Mouse (Mus musculus) limb, embryonic 13.5 days (tissue): ENCODE measurements around the gene Fam166a. TPM values are rescaled to one million over a fixed set of nuclear protein-coding genes. Genes with fewer than 3 reads are reported as not detected.
A peak's percentile ranks its signal among the peaks of the same experiment; 100 is the strongest.
"Not testable (repeated sequence)": the region's sequence is repeated elsewhere in the genome, so short reads cannot be mapped to it uniquely, and the experiment has no call there.

Experiments
- ATAC-seq: fragments of 200-750 bp; cut with Nextera tagmentation; 2 replicates; pipeline ENCODE4 v1.8.0; 2017; ENCODE audit warnings: low read depth, moderate number of reproducible peaks, moderate TSS enrichment; ENCODE audit not compliant: low FRiP score
- H3K27ac ChIP-seq: fragments of 300-500 bp; sonication (generic); 2 replicates; pipeline ENCODE4 v1.5.1; 2015; ENCODE audit warnings: inconsistent platforms, mild to moderate bottlenecking, moderate library complexity
- H3K27me3 ChIP-seq: fragments of 300-500 bp; sonication (generic); 2 replicates; pipeline ENCODE4 v1.6.1; 2015; ENCODE audit warnings: mild to moderate bottlenecking, inconsistent platforms
- H3K36me3 ChIP-seq: fragments of 300-500 bp; sonication (generic); 2 replicates; pipeline ENCODE4 v1.6.1; 2015; ENCODE audit warnings: inconsistent platforms, mild to moderate bottlenecking, moderate library complexity
- H3K4me1 ChIP-seq: fragments of 300-500 bp; sonication (generic); 2 replicates; pipeline ENCODE4 v1.6.1; 2015; ENCODE audit warnings: inconsistent platforms
- H3K4me2 ChIP-seq: fragments of 300-500 bp; sonication (generic); replicated peaks from 2 replicates; pipeline ENCODE4 v1.6.1; 2015; ENCODE audit warnings: inconsistent platforms, mild to moderate bottlenecking, moderate library complexity
- H3K4me3 ChIP-seq: fragments of 300-500 bp; sonication (generic); 2 replicates; pipeline ENCODE4 v1.5.1; 2015; ENCODE audit warnings: moderate library complexity, mild to moderate bottlenecking, inconsistent platforms
- H3K9ac ChIP-seq: fragments of 300-500 bp; sonication (generic); 2 replicates; pipeline ENCODE4 v1.6.1; 2015; ENCODE audit warnings: mild to moderate bottlenecking, inconsistent platforms
- H3K9me3 ChIP-seq: fragments of 300-500 bp; sonication (generic); 2 replicates; pipeline ENCODE4 v1.6.1; 2016; ENCODE audit warnings: inconsistent platforms
- WGBS: fragments of 180-500 bp; shearing (Covaris S2); methylation state at CpG from one replicate; pipeline ENCODE4 v1.1.7; 2015; 5-methylcytosine and 5-hydroxymethylcytosine counted together
- polyA plus RNA-seq: library from polyadenylated mRNA; unstranded; fragments of >200 nt; fragmentation: Nextera tagmentation; extraction: Ambion mirVana; gene quantifications from 2 replicates; pipeline ENCODE4 v1.2.1, GENCODE M21; 2015

Fam166a gene
- polyA plus RNA-seq, 1 experiment from 2014 or later: not detected

- 83% methylated on average over 5 of the region's 5 CpGs for WGBS
- not testable (repeated sequence) for H3K4me2 ChIP-seq, H3K9ac ChIP-seq, H3K9me3 ChIP-seq, ATAC-seq, H3K4me3 ChIP-seq, H3K27ac ChIP-seq, H3K27me3 ChIP-seq
- Histone ChIP-seq H3K36me3 (peaks cover 13% of the 10 kb centered on the region; the same call in 1 of the 2 replicates), H3K4me1 (peaks cover 18% of the 10 kb centered on the region)
Measured at GRCm38 (mm10) chr2:25257250-25257649, 38.7 kb downstream of the Fam166a start.

DNA sequence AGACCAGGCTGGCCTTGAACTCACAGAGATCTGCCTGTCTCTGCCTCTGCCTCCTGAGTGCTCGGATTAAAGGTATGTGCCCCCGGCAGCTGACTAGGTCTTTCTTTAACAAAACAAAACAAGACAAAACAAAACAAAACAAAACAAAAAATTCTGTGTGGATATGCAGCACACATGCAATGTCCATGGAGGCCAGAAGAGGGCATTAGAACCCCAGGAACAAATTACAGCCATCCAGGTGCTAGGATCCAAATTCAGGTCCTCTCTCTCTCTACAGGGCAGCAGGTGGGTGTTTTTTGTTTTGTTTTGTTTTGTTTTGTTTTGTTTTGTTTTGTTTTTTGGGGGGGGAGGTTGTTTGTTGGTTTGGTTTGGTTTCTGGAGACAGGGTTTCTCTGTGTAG lies 40.3 kb downstream of the Fam166a start:
- Histone ChIP-seq H3K9me3 (no peaks in the 10 kb centered on the region), H3K4me2 (no peak overlapping the region), H3K27ac (no peak overlapping the region), H3K27me3 (peaks cover 9% of the 10 kb centered on the region), H3K4me3 (no peak overlapping the region), H3K36me3 (0 out of 2 replicates have a peak, but pooled peaks cover 6% of the 10 kb centered on the region), H3K9ac (no peak overlapping the region), H3K4me1 (peaks cover 28% of the 10 kb centered on the region)
- no peak for ATAC-seq
- WGBS: 71% methylated on average over 2 of the region's 2 CpGs

DNA sequence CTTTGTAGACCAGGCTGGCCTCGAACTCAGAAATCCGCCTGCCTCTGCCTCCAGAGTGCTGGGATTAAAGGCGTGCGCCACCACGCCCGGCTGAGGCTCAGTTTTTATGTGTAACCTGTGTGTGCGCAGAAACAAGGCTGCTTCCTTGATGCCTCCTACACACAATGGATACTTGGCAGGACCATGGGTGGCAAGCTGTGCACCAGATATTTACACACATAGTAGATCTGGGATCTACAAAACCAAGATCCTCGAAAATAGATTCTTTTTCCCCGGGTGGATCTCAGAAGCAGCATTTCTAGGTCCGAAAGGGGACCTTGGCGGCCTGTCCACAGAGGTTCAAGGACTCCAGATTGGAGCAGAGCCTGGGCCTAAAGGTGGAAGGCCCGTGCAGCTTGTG lies 43.3 kb downstream of the Fam166a start:
- Histone ChIP-seq H3K4me2 (peak overlapping the region; percentile 99), H3K27me3 (peaks cover 22% of the 10 kb centered on the region), H3K9me3 (no peaks in the 10 kb centered on the region), H3K9ac (peak overlapping the region; percentile 45; the same call in 1 of the 2 replicates), H3K4me1 (peaks cover 39% of the 10 kb centered on the region), H3K27ac (no peak overlapping the region), H3K36me3 (0 out of 2 replicates have a peak, but pooled peaks cover 6% of the 10 kb centered on the region), H3K4me3 (peak overlapping the region; percentile 68)
- 50% methylated on average over 12 of the region's 12 CpGs for WGBS
- no peak for ATAC-seq

- ATAC-seq: peak; percentile 99
- 0 out of 2 replicates have a peak, but pooled peaks cover 6% of the 10 kb centered on the region for H3K36me3 ChIP-seq
- H3K27me3 ChIP-seq: peaks cover 22% of the 10 kb centered on the region
- H3K4me2 ChIP-seq: peak within 1 kb of the TSS; percentile 99
- H3K4me3 ChIP-seq: peak within 1 kb of the TSS; percentile 68
- H3K9ac ChIP-seq: peak within 1 kb of the TSS; percentile 79
- peaks cover 39% of the 10 kb centered on the region for H3K4me1 ChIP-seq
- WGBS: under 1% methylated on average over 38 of the region's 39 CpGs
- no peak within 1 kb of the TSS for H3K27ac ChIP-seq
- H3K9me3 ChIP-seq: no peaks in the 10 kb centered on the region
Measured at GRCm38 (mm10) chr2:25262291-25262767, 43.8 kb downstream of the Fam166a start, which contains the start of gene Tprn. Gene Tprn (plus strand): TSS chr2:25262618.

DNA sequence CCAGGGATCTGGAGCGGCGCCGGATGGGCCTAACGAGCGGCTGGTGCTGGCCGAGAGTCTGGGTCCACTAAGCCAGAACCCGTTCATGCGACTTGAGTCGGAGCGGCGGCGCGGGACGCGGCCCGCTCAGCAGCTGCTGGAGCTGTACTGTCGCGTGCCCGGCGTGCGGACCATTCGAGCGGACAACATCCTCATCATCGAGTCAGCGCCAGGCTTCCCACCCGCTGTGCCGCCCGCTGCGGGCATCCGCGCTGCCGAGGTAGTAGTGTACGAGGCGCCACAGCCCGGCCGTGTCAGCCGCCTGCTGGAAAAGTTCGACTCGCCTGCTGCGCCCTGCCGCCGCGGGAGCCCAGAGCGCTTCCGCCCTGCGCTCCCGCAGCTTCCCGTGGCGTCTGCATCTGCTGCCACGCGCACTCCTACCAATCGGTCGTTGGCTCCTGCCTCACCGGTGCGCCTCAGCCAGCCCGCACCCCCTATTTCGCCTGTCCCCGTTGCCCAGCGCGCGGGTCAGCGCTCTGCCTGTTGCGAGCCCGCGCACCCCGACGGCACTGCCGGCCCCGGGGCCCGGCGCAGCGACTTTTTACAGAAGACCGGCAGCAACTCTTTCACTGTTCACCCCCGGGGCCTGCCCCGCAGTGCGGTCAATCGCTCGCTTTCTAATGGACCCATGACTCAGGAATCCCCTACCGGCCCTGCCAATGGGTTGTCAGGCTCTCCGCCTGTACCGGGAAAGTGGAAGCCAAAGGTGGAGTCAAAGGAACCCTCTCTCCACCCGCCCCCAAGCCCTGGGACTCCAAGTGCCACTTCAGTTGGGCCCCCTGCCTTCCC lies 44.5 kb downstream of the Fam166a start:
- Histone ChIP-seq H3K4me2 (peak overlapping the region; percentile 99), H3K9ac (peak overlapping the region; percentile 79), H3K4me1 (peaks cover 39% of the 10 kb centered on the region), H3K36me3 (0 out of 2 replicates have a peak, but pooled peaks cover 6% of the 10 kb centered on the region), H3K27ac (no peak overlapping the region), H3K27me3 (peaks cover 22% of the 10 kb centered on the region), H3K9me3 (no peaks in the 10 kb centered on the region), H3K4me3 (peak overlapping the region; percentile 68)
- ATAC-seq: no peak
- under 1% methylated on average over 82 of the region's 82 CpGs for WGBS

DNA sequence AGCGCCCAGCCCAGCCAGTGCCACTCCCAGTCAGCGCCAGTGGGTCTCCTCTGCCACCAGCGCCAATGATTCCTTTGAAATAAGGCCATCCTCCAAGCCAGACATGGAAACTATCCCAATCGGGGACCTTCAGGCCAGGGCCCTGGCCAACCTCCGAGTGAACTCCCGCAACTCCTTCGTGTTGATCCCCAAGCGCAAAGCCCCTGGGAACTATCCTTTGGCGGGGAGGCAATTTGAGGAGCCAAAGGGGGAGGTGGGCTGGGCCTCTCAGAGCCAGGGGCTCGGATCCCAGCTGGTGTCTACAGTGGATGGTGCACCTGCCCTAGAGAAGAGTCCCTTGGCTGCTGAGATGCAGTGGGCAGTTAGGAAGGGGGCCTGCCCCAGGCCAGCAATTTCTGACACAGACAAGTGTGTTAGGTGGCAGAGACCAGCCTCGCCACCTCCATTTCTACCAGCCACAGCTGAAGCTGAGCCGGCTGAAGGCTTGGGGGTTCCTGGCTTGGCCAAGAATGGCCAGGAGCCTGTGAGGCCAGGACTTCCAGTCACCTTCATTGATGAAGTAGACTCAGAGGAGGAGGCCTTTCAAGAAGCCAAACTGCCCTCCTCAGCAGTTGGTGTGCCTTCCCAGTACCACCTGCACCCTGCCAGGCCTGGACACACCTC lies 45.2 kb downstream of the Fam166a start:
- Histone ChIP-seq H3K36me3 (peaks cover 9% of the 10 kb centered on the region; the same call in 1 of the 2 replicates), H3K9ac (peak overlapping the region; percentile 79), H3K4me1 (peaks cover 39% of the 10 kb centered on the region), H3K27ac (no peak overlapping the region), H3K9me3 (no peaks in the 10 kb centered on the region), H3K4me2 (peak overlapping the region; percentile 99), H3K27me3 (peaks cover 22% of the 10 kb centered on the region), H3K4me3 (peak overlapping the region; percentile 68)
- 18% methylated on average over 12 of the region's 12 CpGs for WGBS
- ATAC-seq: no peak

DNA sequence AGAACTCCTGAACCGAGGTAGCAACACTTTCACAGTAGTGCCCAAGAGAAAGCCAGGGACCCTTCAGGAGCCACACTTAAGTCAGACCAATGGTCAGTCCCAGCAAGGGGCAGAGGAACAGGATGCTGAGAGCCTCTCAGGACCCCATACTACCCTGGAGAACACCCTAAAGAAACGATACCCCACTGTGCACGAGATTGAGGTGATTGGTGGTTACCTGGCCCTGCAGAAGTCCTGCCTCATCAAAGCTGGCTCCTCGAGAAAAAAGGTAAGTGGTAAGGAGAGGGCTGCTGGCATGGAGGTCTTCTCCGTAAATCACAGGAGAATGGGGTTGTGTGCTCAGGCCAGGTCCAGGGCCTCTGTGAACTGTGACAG lies 45.7 kb downstream of the Fam166a start:
- Histone ChIP-seq H3K36me3 (peaks cover 9% of the 10 kb centered on the region), H3K4me2 (peak overlapping the region; percentile 99), H3K9ac (peak overlapping the region; percentile 79; the same call in 1 of the 2 replicates), H3K4me1 (peaks cover 39% of the 10 kb centered on the region), H3K4me3 (peak overlapping the region; percentile 68), H3K9me3 (no peaks in the 10 kb centered on the region), H3K27me3 (peaks cover 22% of the 10 kb centered on the region), H3K27ac (no peak overlapping the region)
- 71% methylated on average over 5 of the region's 5 CpGs for WGBS
- ATAC-seq: no peak

DNA sequence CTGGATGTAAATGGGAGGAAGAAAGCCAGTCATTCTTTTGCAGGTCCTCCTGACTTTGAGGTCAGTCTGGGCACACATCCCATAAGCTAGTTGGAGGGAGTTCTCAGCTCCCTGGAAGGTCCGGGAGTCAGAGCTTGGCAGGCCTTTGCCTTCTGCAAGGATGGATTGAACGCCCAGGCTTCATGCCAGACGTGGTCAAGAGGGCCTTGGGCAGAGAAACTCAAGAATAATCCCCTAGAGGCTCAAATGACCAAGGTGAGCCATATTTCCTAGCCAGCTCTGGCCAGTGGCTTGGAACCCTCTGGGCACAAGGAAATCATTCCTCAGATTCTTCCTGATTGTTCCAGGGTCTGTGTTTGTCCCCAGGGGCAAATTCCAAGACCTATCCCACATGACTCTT lies 46.3 kb downstream of the Fam166a start:
- WGBS: 66% methylated on average over 3 of the region's 3 CpGs
- H3K27me3 ChIP-seq: peaks cover 22% of the 10 kb centered on the region
- H3K27ac ChIP-seq: no peak overlapping the region
- H3K9me3 ChIP-seq: no peaks in the 10 kb centered on the region
- peak overlapping the region; percentile 79 for H3K9ac ChIP-seq
- peaks cover 39% of the 10 kb centered on the region for H3K4me1 ChIP-seq
- H3K36me3 ChIP-seq: peaks cover 14% of the 10 kb centered on the region
- no peak for ATAC-seq
- H3K4me3 ChIP-seq: no peak overlapping the region
- peak overlapping the region; percentile 99; the same call in 1 of the 2 replicates for H3K4me2 ChIP-seq

DNA sequence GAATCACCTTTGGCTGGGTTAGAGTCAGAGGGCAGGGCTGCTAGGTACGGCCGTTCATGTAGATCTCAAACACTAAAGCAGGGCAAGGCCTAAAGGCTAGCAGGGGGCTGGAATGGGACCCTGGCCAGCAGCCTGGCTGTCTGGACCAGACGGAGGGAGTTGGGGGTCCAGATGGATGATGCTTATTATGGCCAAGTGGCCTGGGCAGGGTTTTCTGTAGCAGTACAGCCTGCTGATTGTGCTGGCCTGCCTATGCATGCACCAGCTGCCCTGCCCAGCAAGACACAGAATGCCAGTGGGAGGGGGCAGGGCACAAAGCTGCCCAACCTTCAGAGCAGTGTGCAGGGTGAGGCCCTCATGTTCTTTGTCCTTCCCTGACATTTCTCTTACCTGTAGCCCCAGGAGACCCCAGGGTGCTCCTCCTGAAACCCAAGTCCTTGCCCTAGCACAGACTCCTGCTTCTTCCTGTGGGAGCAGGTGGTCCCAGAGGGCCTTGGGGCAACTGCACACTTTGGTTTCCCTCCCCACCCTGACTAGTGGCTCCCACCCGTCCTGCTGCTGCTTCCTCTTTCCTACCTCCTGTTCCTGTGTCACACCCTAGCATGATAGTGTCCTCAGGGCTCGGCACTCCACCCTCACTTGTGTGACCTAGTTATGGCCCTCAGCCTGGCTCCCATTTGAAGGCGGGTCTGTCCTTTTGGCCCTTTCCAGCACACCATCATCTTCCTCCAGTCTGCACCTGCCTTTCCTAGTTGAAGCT lies 47.5 kb downstream of the Fam166a start:
- H3K9ac ChIP-seq: no peak overlapping the region
- H3K4me2 ChIP-seq: peak overlapping the region; percentile 99
- 64% methylated on average over 6 of the region's 6 CpGs for WGBS

DNA sequence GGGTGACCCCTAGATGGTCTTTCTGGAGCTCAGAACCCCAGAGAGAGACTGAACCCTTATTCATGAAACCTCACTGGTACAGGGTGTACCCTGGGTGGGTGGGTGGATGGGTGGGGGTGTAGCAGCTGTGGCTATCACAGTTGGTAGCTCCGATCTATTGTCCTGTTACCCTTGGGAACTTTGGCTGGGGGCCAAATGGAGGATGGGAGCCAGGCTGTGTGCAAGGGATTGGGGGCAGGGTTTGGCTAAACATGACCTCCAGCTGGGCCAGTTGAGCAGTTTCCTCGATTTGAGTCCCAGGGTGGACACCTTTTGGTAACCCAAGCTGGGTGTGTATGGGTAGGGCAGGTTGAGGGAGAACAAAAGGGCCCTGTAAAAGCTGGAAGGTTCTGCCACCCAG lies 48.2 kb downstream of the Fam166a start:
- H3K9ac ChIP-seq: no peak overlapping the region
- H3K4me2 ChIP-seq: peak overlapping the region; percentile 99; the same call in 1 of the 2 replicates
- no peak overlapping the region for H3K27ac ChIP-seq
- peaks cover 27% of the 10 kb centered on the region for H3K36me3 ChIP-seq
- no peaks in the 10 kb centered on the region for H3K9me3 ChIP-seq
- no peak for ATAC-seq
- H3K4me1 ChIP-seq: peaks cover 51% of the 10 kb centered on the region
- WGBS: 59% methylated on average over 2 of the region's 2 CpGs
- H3K27me3 ChIP-seq: peaks cover 22% of the 10 kb centered on the region
- no peak overlapping the region for H3K4me3 ChIP-seq

More for the DNA sequence above, 47.5 kb downstream of the Fam166a start:
- Histone ChIP-seq H3K4me1 (peaks cover 45% of the 10 kb centered on the region), H3K4me3 (no peak overlapping the region), H3K27me3 (peaks cover 22% of the 10 kb centered on the region), H3K9me3 (no peaks in the 10 kb centered on the region), H3K36me3 (peaks cover 27% of the 10 kb centered on the region), H3K27ac (no peak overlapping the region)
- ATAC-seq: no peak

DNA sequence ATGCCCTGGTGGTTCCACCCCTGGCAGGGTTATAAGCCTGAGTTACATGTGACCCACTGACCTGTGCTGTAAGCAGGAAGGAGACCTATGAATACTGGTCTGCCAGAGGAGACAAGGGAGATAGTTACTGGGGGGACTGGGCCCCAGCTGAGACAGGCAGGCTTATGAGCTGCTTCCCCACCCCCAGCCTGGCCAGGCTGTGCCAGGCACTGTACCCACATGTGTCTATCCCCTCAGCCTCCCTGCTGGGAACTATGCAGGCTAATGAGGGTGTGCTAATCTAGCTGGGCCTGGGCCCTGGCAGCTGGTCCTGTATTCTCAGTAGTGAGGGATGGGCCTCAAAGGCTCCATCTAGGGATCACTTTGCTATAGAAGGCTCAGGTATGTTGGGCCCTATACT lies 48.7 kb downstream of the Fam166a start:
- no peak for ATAC-seq
- H3K4me2 ChIP-seq: no peak overlapping the region
- no peak overlapping the region for H3K27ac ChIP-seq
- peaks cover 27% of the 10 kb centered on the region for H3K36me3 ChIP-seq
- peaks cover 22% of the 10 kb centered on the region for H3K27me3 ChIP-seq
- H3K9ac ChIP-seq: no peak overlapping the region
- H3K4me3 ChIP-seq: no peak overlapping the region
- H3K9me3 ChIP-seq: no peaks in the 10 kb centered on the region
- H3K4me1 ChIP-seq: peaks cover 52% of the 10 kb centered on the region
